Mouse (Mus musculus): ENCODE data around the gene Eif5a. TPM values are rescaled to one million over a fixed set of nuclear protein-coding genes. Genes with fewer than 3 reads are reported as not detected.

Gene Eif5a
- total and polyA plus RNA-seq, 2 experiments from 2014 or later: 491 to 1,160 TPM

DNA sequence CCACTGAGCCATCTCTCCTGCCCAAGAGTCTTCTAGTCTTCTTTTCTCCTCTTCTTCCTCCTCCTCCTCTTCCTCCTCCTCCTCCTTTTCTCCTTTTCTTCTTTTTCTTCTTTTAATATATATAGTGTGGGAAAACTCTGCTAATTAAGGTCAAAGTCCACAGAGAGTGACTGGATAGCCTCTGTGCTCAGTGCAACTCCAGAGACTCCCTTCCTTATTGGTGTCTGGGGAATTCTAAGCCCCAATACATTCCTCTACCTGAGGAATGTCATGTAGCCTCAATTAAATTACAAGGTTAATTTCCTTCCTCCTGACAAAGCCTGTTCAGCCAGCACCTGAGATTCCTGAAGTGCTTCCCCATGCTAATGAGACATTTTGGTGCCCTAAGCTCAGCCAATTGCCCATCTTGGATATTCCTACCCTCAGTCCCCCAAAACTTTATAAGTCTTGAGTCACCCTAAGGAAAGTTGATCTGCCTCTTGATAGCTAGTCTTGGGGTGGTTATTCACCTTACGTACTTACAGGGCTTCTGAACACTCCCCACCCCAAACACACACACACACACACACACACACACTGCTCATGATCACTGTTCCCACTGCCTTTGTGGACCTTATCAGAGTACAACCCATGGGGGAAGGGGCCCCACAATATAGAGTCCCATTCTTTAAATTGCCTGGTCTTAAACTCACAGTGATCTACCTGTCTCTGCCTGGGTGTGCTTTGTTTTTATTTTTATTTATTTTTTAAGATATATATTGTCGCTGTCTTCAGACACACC is 51.3 kb downstream of the Eif5a start:
- H3K4me3 ChIP-seq (ENCODE audit: low read length): no peak overlapping the region
- no peaks in the 10 kb centered on the region for H3K27me3 ChIP-seq (ENCODE audit: insufficient read depth, low read length)
- no peak overlapping the region for H3K9ac ChIP-seq (replicated peaks; ENCODE audit: low read length)
- no peak for TF ChIP-seq CTCF (IDR thresholded peaks at IDR 0.05; ENCODE audit: low read depth)
- H3K4me2 ChIP-seq (ENCODE audit: low read depth, low read length): no peak overlapping the region
- no peaks in the 10 kb centered on the region for H3K36me3 ChIP-seq (ENCODE audit: insufficient read depth, low read length)
- ATAC-seq (no peak), DNase-seq (ENCODE audit: low spot score) (no peak)
- no peak overlapping the region for H3K27ac ChIP-seq
- WGBS: 85% methylated on average over 2 of the region's 2 CpGs
- H3K4me1 ChIP-seq (ENCODE audit: insufficient read depth, low read length): no peaks in the 10 kb centered on the region
- no peaks in the 10 kb centered on the region for H3K9me3 ChIP-seq (ENCODE audit: low read length)

DNA sequence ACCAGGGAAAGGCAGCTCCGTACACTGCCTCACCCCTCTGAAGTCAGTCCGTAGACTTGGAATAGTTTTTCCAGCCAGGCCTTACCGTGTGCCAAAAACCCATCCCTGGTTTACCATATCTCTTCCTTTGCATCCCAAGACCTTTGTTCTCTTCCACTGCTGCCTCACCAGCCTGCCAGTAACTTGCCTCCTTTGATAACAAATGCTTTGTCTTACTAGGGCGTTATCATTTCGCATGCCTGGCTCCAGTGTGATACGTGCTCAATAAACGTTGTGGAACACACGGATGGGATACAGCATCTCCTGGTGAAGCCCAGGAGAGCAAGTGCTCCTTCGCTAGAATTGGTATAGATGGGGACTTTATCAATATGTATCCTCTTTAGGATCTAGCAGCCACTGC is 54.4 kb downstream of the Eif5a start:
- no peaks in the 10 kb centered on the region for H3K27me3 ChIP-seq (ENCODE audit: insufficient read depth, low read length)
- no peak overlapping the region for H3K4me3 ChIP-seq (ENCODE audit: low read length)
- no peak overlapping the region for H3K9ac ChIP-seq (replicated peaks; ENCODE audit: low read length)
- no peaks in the 10 kb centered on the region for H3K4me1 ChIP-seq (ENCODE audit: insufficient read depth, low read length)
- DNase-seq (ENCODE audit: low spot score) (no peak), ATAC-seq (no peak)
- no peaks in the 10 kb centered on the region for H3K36me3 ChIP-seq (ENCODE audit: insufficient read depth, low read length)
- 65% methylated on average over 9 of the region's 9 CpGs for WGBS
- H3K9me3 ChIP-seq (ENCODE audit: low read length): no peaks in the 10 kb centered on the region
- H3K4me2 ChIP-seq (ENCODE audit: low read depth, low read length): no peak overlapping the region
- no peak overlapping the region for H3K27ac ChIP-seq
- TF ChIP-seq CTCF (IDR thresholded peaks at IDR 0.05; ENCODE audit: low read depth): no peak

Small RNA genes lying within 50 kb of the gene (microRNA-seq; reads per million reads assigned to microRNA genes)
- 0 reads per million in 2 experiments for gene Mir6924

Other genes starting within 250 kb of the Eif5a start
Only the 30 nearest of the 38 such genes appear.
- gene Polr2a, start 163.3 kb downstream of the Eif5a start, total RNA-seq (2014; rRNA removed): 18.3 and 18.8 TPM in 2 replicates
- gene Polr2a, start 163.3 kb downstream of the Eif5a start, polyA plus RNA-seq (2015; fragmentation: Nextera tagmentation; extraction: Ambion mirVana): 9.1 and 10.5 TPM in 2 replicates
- 0.72 TPM in 1 of 2 replicates, not detected in the other for gene Slc35g3, start 160.0 kb downstream of the Eif5a start, total RNA-seq (2014; rRNA removed)
- gene Slc35g3, start 160.0 kb downstream of the Eif5a start, polyA plus RNA-seq (2015; fragmentation: Nextera tagmentation; extraction: Ambion mirVana): 0.11 and 0.15 TPM in 2 replicates
- gene Zbtb4, start 156.0 kb downstream of the Eif5a start, total RNA-seq (2014; rRNA removed): 39.2 and 39.9 TPM in 2 replicates
- gene Zbtb4, start 156.0 kb downstream of the Eif5a start, polyA plus RNA-seq (2015; fragmentation: Nextera tagmentation; extraction: Ambion mirVana): 4.6 and 4.9 TPM in 2 replicates
- 1.5 TPM in 1 of 2 replicates, not detected in the other for gene Chrnb1, start 126.0 kb downstream of the Eif5a start, total RNA-seq (2014; rRNA removed)
- 0.85 and 1.5 TPM in 2 replicates for gene Chrnb1, start 126.0 kb downstream of the Eif5a start, polyA plus RNA-seq (2015; fragmentation: Nextera tagmentation; extraction: Ambion mirVana)
- gene Fgf11, start 120.1 kb downstream of the Eif5a start, total RNA-seq (2014; rRNA removed): 19.1 and 19.2 TPM in 2 replicates
- 3.8 and 4.4 TPM in 2 replicates for gene Fgf11, start 120.1 kb downstream of the Eif5a start, polyA plus RNA-seq (2015; fragmentation: Nextera tagmentation; extraction: Ambion mirVana)
- gene Tmem102, start 116.3 kb downstream of the Eif5a start, total RNA-seq (2014; rRNA removed): 0.16 and 0.72 TPM in 2 replicates
- 1.1 and 1.5 TPM in 2 replicates for gene Tmem102, start 116.3 kb downstream of the Eif5a start, polyA plus RNA-seq (2015; fragmentation: Nextera tagmentation; extraction: Ambion mirVana)
- gene Gm39566, start 106.7 kb downstream of the Eif5a start, total RNA-seq (2014; rRNA removed): not detected in 2 replicates
- not detected in 2 replicates for gene Gm39566, start 106.7 kb downstream of the Eif5a start, polyA plus RNA-seq (2015; fragmentation: Nextera tagmentation; extraction: Ambion mirVana)
- gene Spem2, start 103.5 kb downstream of the Eif5a start, total RNA-seq (2014; rRNA removed): not detected in 2 replicates
- gene Spem2, start 103.5 kb downstream of the Eif5a start, polyA plus RNA-seq (2015; fragmentation: Nextera tagmentation; extraction: Ambion mirVana): not detected in 2 replicates
- not detected in 2 replicates for gene Spem1, start 99.8 kb downstream of the Eif5a start, total RNA-seq (2014; rRNA removed)
- 0.28 and 0.40 TPM in 2 replicates for gene Spem1, start 99.8 kb downstream of the Eif5a start, polyA plus RNA-seq (2015; fragmentation: Nextera tagmentation; extraction: Ambion mirVana)
- 126 and 130 TPM in 2 replicates for gene Nlgn2, start 84.2 kb downstream of the Eif5a start, total RNA-seq (2014; rRNA removed)
- 20.8 and 22.3 TPM in 2 replicates for gene Nlgn2, start 84.2 kb downstream of the Eif5a start, polyA plus RNA-seq (2015; fragmentation: Nextera tagmentation; extraction: Ambion mirVana)
- gene Tmem256, start 83.4 kb downstream of the Eif5a start, total RNA-seq (2014; rRNA removed): 119 and 153 TPM in 2 replicates
- 435 and 439 TPM in 2 replicates for gene Tmem256, start 83.4 kb downstream of the Eif5a start, polyA plus RNA-seq (2015; fragmentation: Nextera tagmentation; extraction: Ambion mirVana)
- 24.7 and 26.3 TPM in 2 replicates for gene Plscr3, start 75.6 kb downstream of the Eif5a start, total RNA-seq (2014; rRNA removed)
- 32.2 and 33.4 TPM in 2 replicates for gene Plscr3, start 75.6 kb downstream of the Eif5a start, polyA plus RNA-seq (2015; fragmentation: Nextera tagmentation; extraction: Ambion mirVana)
- gene Tnk1, start 63.2 kb downstream of the Eif5a start, total RNA-seq (2014; rRNA removed): not detected in 2 replicates
- 0.15 TPM in 1 of 2 replicates, not detected in the other for gene Tnk1, start 63.2 kb downstream of the Eif5a start, polyA plus RNA-seq (2015; fragmentation: Nextera tagmentation; extraction: Ambion mirVana)
- gene Tmem95, start 43.9 kb downstream of the Eif5a start, total RNA-seq (2014; rRNA removed): not detected in 2 replicates
- not detected in 2 replicates for gene Tmem95, start 43.9 kb downstream of the Eif5a start, polyA plus RNA-seq (2015; fragmentation: Nextera tagmentation; extraction: Ambion mirVana)
- 1.7 and 2.0 TPM in 2 replicates for gene Kctd11, start 40.6 kb downstream of the Eif5a start, total RNA-seq (2014; rRNA removed)
- gene Kctd11, start 40.6 kb downstream of the Eif5a start, polyA plus RNA-seq (2015; fragmentation: Nextera tagmentation; extraction: Ambion mirVana): 1.3 and 1.7 TPM in 2 replicates
- 1.5 TPM in 1 of 2 replicates, not detected in the other for gene Acap1, start 26.4 kb downstream of the Eif5a start, total RNA-seq (2014; rRNA removed)
- gene Acap1, start 26.4 kb downstream of the Eif5a start, polyA plus RNA-seq (2015; fragmentation: Nextera tagmentation; extraction: Ambion mirVana): 0.20 and 0.21 TPM in 2 replicates
- gene 2810408A11Rik, start 21.0 kb downstream of the Eif5a start, total RNA-seq (2014; rRNA removed): 2.9 and 9.7 TPM in 2 replicates
- 6.5 and 8.1 TPM in 2 replicates for gene 2810408A11Rik, start 21.0 kb downstream of the Eif5a start, polyA plus RNA-seq (2015; fragmentation: Nextera tagmentation; extraction: Ambion mirVana)
- gene Neurl4, start 20.9 kb downstream of the Eif5a start, total RNA-seq (2014; rRNA removed): 95.1 and 118 TPM in 2 replicates
- gene Neurl4, start 20.9 kb downstream of the Eif5a start, polyA plus RNA-seq (2015; fragmentation: Nextera tagmentation; extraction: Ambion mirVana): 11.9 and 13.1 TPM in 2 replicates
- gene Gps2, start 8.1 kb downstream of the Eif5a start, total RNA-seq (2014; rRNA removed): 48.1 and 67.6 TPM in 2 replicates
- 60.8 and 65.9 TPM in 2 replicates for gene Gps2, start 8.1 kb downstream of the Eif5a start, polyA plus RNA-seq (2015; fragmentation: Nextera tagmentation; extraction: Ambion mirVana)
- gene Ybx2, start 13.8 kb upstream of the Eif5a start, total RNA-seq (2014; rRNA removed): 23.9 and 31.1 TPM in 2 replicates
- 3.3 and 5.9 TPM in 2 replicates for gene Ybx2, start 13.8 kb upstream of the Eif5a start, polyA plus RNA-seq (2015; fragmentation: Nextera tagmentation; extraction: Ambion mirVana)
- 9.5 and 12.8 TPM in 2 replicates for gene Slc2a4, start 26.2 kb upstream of the Eif5a start, total RNA-seq (2014; rRNA removed)
- gene Slc2a4, start 26.2 kb upstream of the Eif5a start, polyA plus RNA-seq (2015; fragmentation: Nextera tagmentation; extraction: Ambion mirVana): 6.1 and 6.5 TPM in 2 replicates
- gene Cldn7, start 42.8 kb upstream of the Eif5a start, total RNA-seq (2014; rRNA removed): not detected in 2 replicates
- gene Cldn7, start 42.8 kb upstream of the Eif5a start, polyA plus RNA-seq (2015; fragmentation: Nextera tagmentation; extraction: Ambion mirVana): 0.18 and 0.19 TPM in 2 replicates
- 37.7 and 40.9 TPM in 2 replicates for gene Ctdnep1, start 59.2 kb upstream of the Eif5a start, total RNA-seq (2014; rRNA removed)
- 24.7 and 25.0 TPM in 2 replicates for gene Ctdnep1, start 59.2 kb upstream of the Eif5a start, polyA plus RNA-seq (2015; fragmentation: Nextera tagmentation; extraction: Ambion mirVana)
- 137 and 147 TPM in 2 replicates for gene Elp5, start 60.6 kb upstream of the Eif5a start, total RNA-seq (2014; rRNA removed)
- gene Elp5, start 60.6 kb upstream of the Eif5a start, polyA plus RNA-seq (2015; fragmentation: Nextera tagmentation; extraction: Ambion mirVana): 168 and 170 TPM in 2 replicates
- 175 and 209 TPM in 2 replicates for gene Gabarap, start 69.2 kb upstream of the Eif5a start, total RNA-seq (2014; rRNA removed)
- 548 and 563 TPM in 2 replicates for gene Gabarap, start 69.2 kb upstream of the Eif5a start, polyA plus RNA-seq (2015; fragmentation: Nextera tagmentation; extraction: Ambion mirVana)
- gene Phf23, start 73.8 kb upstream of the Eif5a start, total RNA-seq (2014; rRNA removed): 34.3 and 47.9 TPM in 2 replicates
- gene Phf23, start 73.8 kb upstream of the Eif5a start, polyA plus RNA-seq (2015; fragmentation: Nextera tagmentation; extraction: Ambion mirVana): 44.0 and 46.0 TPM in 2 replicates
- gene Dvl2, start 78.6 kb upstream of the Eif5a start, total RNA-seq (2014; rRNA removed): 20.9 and 37.3 TPM in 2 replicates
- gene Dvl2, start 78.6 kb upstream of the Eif5a start, polyA plus RNA-seq (2015; fragmentation: Nextera tagmentation; extraction: Ambion mirVana): 18.1 and 19.3 TPM in 2 replicates
- gene Acadvl, start 93.5 kb upstream of the Eif5a start, total RNA-seq (2014; rRNA removed): 44.4 and 47.2 TPM in 2 replicates
- 65.2 and 75.2 TPM in 2 replicates for gene Acadvl, start 93.5 kb upstream of the Eif5a start, polyA plus RNA-seq (2015; fragmentation: Nextera tagmentation; extraction: Ambion mirVana)
- gene Dlg4, start 95.0 kb upstream of the Eif5a start, total RNA-seq (2014; rRNA removed): 209 and 225 TPM in 2 replicates
- 18.8 and 22.4 TPM in 2 replicates for gene Dlg4, start 95.0 kb upstream of the Eif5a start, polyA plus RNA-seq (2015; fragmentation: Nextera tagmentation; extraction: Ambion mirVana)
- gene Asgr1, start 132.1 kb upstream of the Eif5a start, total RNA-seq (2014; rRNA removed): 2.3 and 2.8 TPM in 2 replicates
- gene Asgr1, start 132.1 kb upstream of the Eif5a start, polyA plus RNA-seq (2015; fragmentation: Nextera tagmentation; extraction: Ambion mirVana): 3.7 TPM in 2 replicates

Data from hindbrain, postnatal 0 days (tissue).